Mouse (Mus musculus): ENCODE data around the gene Chsy1. TPM values are rescaled to one million over a fixed set of nuclear protein-coding genes. Genes with fewer than 3 reads are reported as not detected.

Gene Chsy1
- polyA plus RNA-seq (2014; fragmentation: Nextera tagmentation; extraction: Ambion mirVana): 23.8 and 26.7 TPM in 2 replicates

- Histone ChIP-seq H3K27ac (replicated peaks; ENCODE audit: low read depth, low read length) (peak within 1 kb of the TSS; percentile 81), H3K9me3 (replicated peaks; ENCODE audit: control insufficient read depth, low read length) (no peaks in the 10 kb centered on the region), H3K27me3 (ENCODE audit: control insufficient read depth, insufficient read depth, low read length) (no peaks in the 10 kb centered on the region), H3K4me2 (ENCODE audit: low read depth, low read length) (peak within 1 kb of the TSS; percentile 81), H3K36me3 (replicated peaks; ENCODE audit: control insufficient read depth, insufficient read depth, low read depth, low read length) (no peaks in the 10 kb centered on the region; the same call in 1 of the 2 replicates), H3K4me1 (ENCODE audit: control insufficient read depth, insufficient read depth, low read length) (no peaks in the 10 kb centered on the region), H3K4me3 (ENCODE audit: low read depth, low read length) (peak within 1 kb of the TSS; percentile 96), H3K9ac (replicated peaks; ENCODE audit: low read length) (peak within 1 kb of the TSS; percentile 95)
- ATAC-seq (replicated peaks; ENCODE audit: insufficient number of reproducible peaks, low FRiP score, low TSS enrichment, low read depth): peak; percentile 82
- peak; percentile 94 for DNase-seq (ENCODE audit: low spot score)
- WGBS: under 1% methylated on average over 88 of the region's 123 CpGs
Observed at GRCm38 (mm10) chr7:66108961-66109854, at the start of gene Chsy1. TSS of gene Chsy1 (plus strand) at chr7:66109515.

GRCm38 (mm10) chr7:66060066-66060956 is 49.0 kb upstream of the Chsy1 start:
- H3K27ac ChIP-seq (replicated peaks; ENCODE audit: low read depth, low read length): peak overlapping the region; percentile 31; the same call in 1 of the 2 replicates
- DNase-seq (ENCODE audit: low spot score) (peak; percentile 93), ATAC-seq (replicated peaks; ENCODE audit: insufficient number of reproducible peaks, low FRiP score, low TSS enrichment, low read depth) (peak; percentile 95)
- H3K36me3 ChIP-seq (replicated peaks; ENCODE audit: control insufficient read depth, insufficient read depth, low read depth, low read length): no peaks in the 10 kb centered on the region; the same call in none of the 2 replicates
- H3K4me2 ChIP-seq (ENCODE audit: low read depth, low read length): peak overlapping the region; percentile 79
- H3K9ac ChIP-seq (replicated peaks; ENCODE audit: low read length): peak overlapping the region; percentile 93
- H3K9me3 ChIP-seq (replicated peaks; ENCODE audit: control insufficient read depth, low read length): no peaks in the 10 kb centered on the region
- H3K27me3 ChIP-seq (ENCODE audit: control insufficient read depth, insufficient read depth, low read length): no peaks in the 10 kb centered on the region
- under 1% methylated on average over 63 of the region's 64 CpGs for WGBS
- H3K4me1 ChIP-seq (ENCODE audit: control insufficient read depth, insufficient read depth, low read length): no peaks in the 10 kb centered on the region
- H3K4me3 ChIP-seq (ENCODE audit: low read depth, low read length): peak overlapping the region; percentile 85

DNA sequence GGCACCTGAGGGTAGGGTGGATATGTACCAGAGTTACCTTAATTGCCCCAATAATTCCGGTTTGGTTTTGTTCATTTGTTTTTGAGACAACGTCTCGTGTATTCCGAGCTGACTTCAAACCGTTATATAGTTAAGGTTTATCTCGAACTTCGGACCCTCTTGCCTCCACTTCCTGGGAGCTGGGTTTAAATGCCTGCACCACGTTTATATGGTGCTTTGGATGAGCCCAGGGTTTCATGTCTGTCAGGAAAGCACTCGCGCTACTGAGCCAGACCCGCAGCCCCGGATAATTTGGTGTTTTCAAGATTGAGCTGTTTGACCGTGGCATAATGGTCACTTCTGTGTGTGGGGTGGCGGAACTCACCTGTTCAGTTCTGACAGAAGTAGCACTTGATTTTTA is 48.3 kb upstream of the Chsy1 start:
- WGBS: 2% methylated on average over 14 of the region's 14 CpGs
- no peak overlapping the region for H3K27ac ChIP-seq (replicated peaks; ENCODE audit: low read depth, low read length)
- ATAC-seq (replicated peaks; ENCODE audit: insufficient number of reproducible peaks, low FRiP score, low TSS enrichment, low read depth) (no peak), DNase-seq (ENCODE audit: low spot score) (no peak)
- H3K4me1 ChIP-seq (ENCODE audit: control insufficient read depth, insufficient read depth, low read length): no peaks in the 10 kb centered on the region
- no peaks in the 10 kb centered on the region for H3K27me3 ChIP-seq (ENCODE audit: control insufficient read depth, insufficient read depth, low read length)
- H3K4me3 ChIP-seq (ENCODE audit: low read depth, low read length): peak overlapping the region; percentile 85
- H3K9ac ChIP-seq (replicated peaks; ENCODE audit: low read length): peak overlapping the region; percentile 93
- H3K36me3 ChIP-seq (replicated peaks; ENCODE audit: control insufficient read depth, insufficient read depth, low read depth, low read length): no peaks in the 10 kb centered on the region; the same call in none of the 2 replicates
- H3K4me2 ChIP-seq (ENCODE audit: low read depth, low read length): peak overlapping the region; percentile 79
- no peaks in the 10 kb centered on the region for H3K9me3 ChIP-seq (replicated peaks; ENCODE audit: control insufficient read depth, low read length)

GRCm38 (mm10) chr7:66076411-66076810 is 32.9 kb upstream of the Chsy1 start:
- WGBS: 86% methylated on average over 2 of the region's 2 CpGs
- H3K4me2 ChIP-seq (ENCODE audit: low read depth, low read length): no peak overlapping the region
- H3K9ac ChIP-seq (replicated peaks; ENCODE audit: low read length): no peak overlapping the region
- no peak overlapping the region for H3K27ac ChIP-seq (replicated peaks; ENCODE audit: low read depth, low read length)
- H3K9me3 ChIP-seq (replicated peaks; ENCODE audit: control insufficient read depth, low read length): no peaks in the 10 kb centered on the region
- ATAC-seq (replicated peaks; ENCODE audit: insufficient number of reproducible peaks, low FRiP score, low TSS enrichment, low read depth) (no peak), DNase-seq (ENCODE audit: low spot score) (no peak)
- H3K4me1 ChIP-seq (ENCODE audit: control insufficient read depth, insufficient read depth, low read length): no peaks in the 10 kb centered on the region; the same call in 1 of the 2 replicates
- no peak overlapping the region for H3K4me3 ChIP-seq (ENCODE audit: low read depth, low read length)
- H3K36me3 ChIP-seq (replicated peaks; ENCODE audit: control insufficient read depth, insufficient read depth, low read depth, low read length): peaks cover 2% of the 10 kb centered on the region
- H3K27me3 ChIP-seq (ENCODE audit: control insufficient read depth, insufficient read depth, low read length): no peaks in the 10 kb centered on the region

- DNase-seq (ENCODE audit: low spot score) (peak; percentile 99), ATAC-seq (replicated peaks; ENCODE audit: insufficient number of reproducible peaks, low FRiP score, low TSS enrichment, low read depth) (peak; percentile 99)
- no peaks in the 10 kb centered on the region; the same call in 1 of the 2 replicates for H3K4me1 ChIP-seq (ENCODE audit: control insufficient read depth, insufficient read depth, low read length)
- no peaks in the 10 kb centered on the region for H3K27me3 ChIP-seq (ENCODE audit: control insufficient read depth, insufficient read depth, low read length)
- peak within 1 kb of the TSS; percentile 47 for H3K4me2 ChIP-seq (ENCODE audit: low read depth, low read length)
- H3K36me3 ChIP-seq (replicated peaks; ENCODE audit: control insufficient read depth, insufficient read depth, low read depth, low read length): no peaks in the 10 kb centered on the region; the same call in none of the 2 replicates
- H3K9ac ChIP-seq (replicated peaks; ENCODE audit: low read length): peak within 1 kb of the TSS; percentile 70
- peak within 1 kb of the TSS; percentile 44; the same call in 1 of the 2 replicates for H3K27ac ChIP-seq (replicated peaks; ENCODE audit: low read depth, low read length)
- H3K9me3 ChIP-seq (replicated peaks; ENCODE audit: control insufficient read depth, low read length): no peaks in the 10 kb centered on the region
- H3K4me3 ChIP-seq (ENCODE audit: low read depth, low read length): peak within 1 kb of the TSS; percentile 75
- under 1% methylated on average over 62 of the region's 65 CpGs for WGBS
Observed at GRCm38 (mm10) chr7:66079364-66080230, 29.7 kb upstream of the Chsy1 start, which contains the start of gene Selenos. TSS of gene Selenos (plus strand) at chr7:66079649.

DNA sequence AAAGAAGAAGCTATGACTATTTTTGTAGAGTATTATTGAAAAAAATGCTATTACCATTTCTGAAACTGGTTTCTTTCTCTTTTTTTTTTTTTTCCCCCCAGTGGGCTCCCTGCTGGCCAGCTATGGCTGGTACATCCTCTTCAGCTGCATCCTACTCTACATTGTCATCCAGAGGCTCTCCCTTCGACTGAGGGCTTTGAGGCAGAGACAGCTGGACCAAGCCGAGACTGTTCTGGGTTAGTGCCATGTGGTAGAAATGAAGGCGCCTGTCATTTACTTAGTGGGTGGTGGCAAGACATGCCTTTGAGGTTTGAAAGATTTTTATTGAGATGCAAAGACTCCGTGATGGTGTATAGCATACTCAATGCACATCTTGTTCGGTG is 29.1 kb upstream of the Chsy1 start:
- H3K27ac ChIP-seq (replicated peaks; ENCODE audit: low read depth, low read length): no peak overlapping the region
- H3K4me1 ChIP-seq (ENCODE audit: control insufficient read depth, insufficient read depth, low read length): no peaks in the 10 kb centered on the region; the same call in 1 of the 2 replicates
- no peaks in the 10 kb centered on the region for H3K27me3 ChIP-seq (ENCODE audit: control insufficient read depth, insufficient read depth, low read length)
- DNase-seq (ENCODE audit: low spot score) (no peak), ATAC-seq (replicated peaks; ENCODE audit: insufficient number of reproducible peaks, low FRiP score, low TSS enrichment, low read depth) (no peak)
- WGBS: 38% methylated on average over 5 of the region's 5 CpGs
- H3K4me3 ChIP-seq (ENCODE audit: low read depth, low read length): peak overlapping the region; percentile 75
- H3K9me3 ChIP-seq (replicated peaks; ENCODE audit: control insufficient read depth, low read length): no peaks in the 10 kb centered on the region
- peak overlapping the region; percentile 70 for H3K9ac ChIP-seq (replicated peaks; ENCODE audit: low read length)
- H3K36me3 ChIP-seq (replicated peaks; ENCODE audit: control insufficient read depth, insufficient read depth, low read depth, low read length): no peaks in the 10 kb centered on the region; the same call in none of the 2 replicates
- peak overlapping the region; percentile 47 for H3K4me2 ChIP-seq (ENCODE audit: low read depth, low read length)

- no peak overlapping the region for H3K4me2 ChIP-seq (ENCODE audit: low read depth, low read length)
- no peaks in the 10 kb centered on the region for H3K27me3 ChIP-seq (ENCODE audit: control insufficient read depth, insufficient read depth, low read length)
- no peak for DNase-seq (ENCODE audit: low spot score)
- H3K9me3 ChIP-seq (replicated peaks; ENCODE audit: control insufficient read depth, low read length): no peaks in the 10 kb centered on the region
- WGBS: 94% methylated on average over 6 of the region's 6 CpGs
- peaks cover 2% of the 10 kb centered on the region for H3K36me3 ChIP-seq (replicated peaks; ENCODE audit: control insufficient read depth, insufficient read depth, low read depth, low read length)
- H3K27ac ChIP-seq (replicated peaks; ENCODE audit: low read depth, low read length): no peak overlapping the region
- ATAC-seq (replicated peaks; ENCODE audit: insufficient number of reproducible peaks, low FRiP score, low TSS enrichment, low read depth): no peak
- no peak overlapping the region for H3K9ac ChIP-seq (replicated peaks; ENCODE audit: low read length)
- H3K4me3 ChIP-seq (ENCODE audit: low read depth, low read length): no peak overlapping the region
- H3K4me1 ChIP-seq (ENCODE audit: control insufficient read depth, insufficient read depth, low read length): no peaks in the 10 kb centered on the region; the same call in 1 of the 2 replicates
Observed at GRCm38 (mm10) chr7:66083757-66084156, 25.6 kb upstream of the Chsy1 start.

All from embryonic facial prominence, embryonic 11.5 days (tissue).